In genomic region chr15:78908399-78908798, GRCm38 (mm10) we compare ENCODE assay signal across 27 mouse cellular contexts. TPM values are rescaled to one million over a fixed set of nuclear protein-coding genes. Genes with fewer than 3 reads are reported as not detected.
"Had no signal": no experiment of that assay in that cellular context is flagged by ENCODE, and none has a peak within 500 bp of the region (broad histone marks: within the 10 kb centered on the region; RNA-seq: fewer than 3 reads in every experiment).

No protein-coding gene starts in this region.

- H3K4me3 ChIP-seq: layer of hippocampus, adult 2 months; left cerebral cortex, adult 2 months; limb, embryonic 12.5 days; liver, embryonic 12.5 days; liver, embryonic 15.5 days; lung, embryonic 15.5 days; megakaryocyte, embryonic 14.5 days; midbrain, embryonic 10.5 days; neural tube, embryonic 12.5 days; neural tube, embryonic 15.5 days had no signal

- DNase-seq: kidney, adult 2 months; kidney, postnatal 25 days; layer of hippocampus, adult 9-11 months; layer of hippocampus, postnatal 36 days; liver; lung, adult 18-20 months; lung, postnatal 10 days; lung, postnatal 36 days; midbrain, embryonic 14.5 days; right cerebral cortex, adult 18-20 months; right cerebral cortex, postnatal 14 days; right cerebral cortex, postnatal 4 days; thymus, postnatal 36 days had no signal

- H3K27ac ChIP-seq: kidney, postnatal 0 days; layer of hippocampus, adult 2 months; left cerebral cortex, adult 2 months; limb, embryonic 12.5 days; liver, embryonic 12.5 days; liver, embryonic 15.5 days; lung, embryonic 15.5 days; midbrain, embryonic 10.5 days; neural tube, embryonic 12.5 days; neural tube, embryonic 15.5 days had no signal

- H3K27me3 ChIP-seq: limb, embryonic 12.5 days; liver, embryonic 12.5 days; liver, embryonic 15.5 days; lung, embryonic 15.5 days; megakaryocyte, embryonic 14.5 days; neural tube, embryonic 12.5 days; neural tube, embryonic 15.5 days had no signal

- H3K9me3 ChIP-seq: limb, embryonic 12.5 days; liver, embryonic 12.5 days; liver, embryonic 15.5 days; lung, embryonic 15.5 days; megakaryocyte, embryonic 14.5 days; midbrain, embryonic 10.5 days; neural tube, embryonic 12.5 days; neural tube, embryonic 15.5 days had no signal

- ATAC-seq: liver, embryonic 12.5 days had no signal

- H3K36me3 ChIP-seq: neural tube, embryonic 12.5 days; neural tube, embryonic 15.5 days had no signal

- H3K9ac ChIP-seq: limb, embryonic 12.5 days; liver, embryonic 12.5 days; liver, embryonic 15.5 days; lung, embryonic 15.5 days; neural tube, embryonic 12.5 days; neural tube, embryonic 15.5 days had no signal

- H3K4me1 ChIP-seq: limb, embryonic 12.5 days; neural tube, embryonic 12.5 days had no signal

- H3K4me2 ChIP-seq: limb, embryonic 12.5 days; liver, embryonic 12.5 days; liver, embryonic 15.5 days; lung, embryonic 15.5 days; neural tube, embryonic 12.5 days; neural tube, embryonic 15.5 days had no signal

RNA-seq across cellular contexts. Expression of gene Gm49510, which starts 8.9 kb away (rescaled TPM):
- total RNA-seq: left cerebral cortex, adult 2 months; left cerebral cortex, postnatal 10 days had no signal
- polyA plus RNA-seq: kidney, adult 2 months; midbrain, embryonic 10.5 days; midbrain, embryonic 14.5 days; neural tube, embryonic 15.5 days; stomach, embryonic 14.5 days; testis, adult 2 months had no signal
